Mouse (Mus musculus): ENCODE results near the gene Fzr1. TPM values are rescaled to one million over a fixed set of nuclear protein-coding genes. Genes with fewer than 3 reads are reported as not detected.
A peak's percentile ranks its signal among the peaks of the same experiment; 100 is the strongest.

Gene Fzr1
- total and polyA plus RNA-seq, 3 experiments: 20.7 to 115 TPM; not detected in 1

- no peaks in the 10 kb centered on the region for H3K27me3 ChIP-seq (ENCODE audit: control insufficient read depth in 1 of 2, insufficient read depth in 2 of 2, low read length in 2 of 2)
- H3K9ac ChIP-seq (ENCODE audit: control insufficient read depth, low read depth, low read length, poor library complexity, severe bottlenecking): peak overlapping the region; percentile 21
- H3K36me3 ChIP-seq (ENCODE audit: control insufficient read depth in 1 of 2, insufficient read depth in 2 of 2, low read length in 2 of 2): peaks cover 0 to 16% of the 10 kb centered on the region in 2 experiments; a peak in 2 of 4 replicates
- DNase-seq (ENCODE audit: low read depth, low spot score): peak; percentile 98
- H3K27ac ChIP-seq (ENCODE audit: control insufficient read depth, low read depth, low read length): peak overlapping the region; percentile 29; the same call in 1 of the 2 replicates
- peaks cover 3 to 29% of the 10 kb centered on the region in 2 experiments; a peak in 3 of 4 replicates for H3K4me1 ChIP-seq (ENCODE audit: control insufficient read depth in 1 of 2, insufficient read depth in 2 of 2, low read length in 2 of 2)
- H3K4me3 ChIP-seq (ENCODE audit: control insufficient read depth in 1 of 2, insufficient read depth in 1 of 2, low read depth in 2 of 2, low read length in 2 of 2): peak overlapping the region in 1 of 2 experiments; percentile 16; a peak in 1 of 4 replicates
- no peaks in the 10 kb centered on the region for H3K79me2 ChIP-seq (ENCODE audit: control insufficient read depth, insufficient read depth, low read length, poor library complexity)
- TF ChIP-seq TAL1 (IDR thresholded peaks at IDR 0.05; ENCODE audit: low read length): no peak
- peak; percentile 84 for TF ChIP-seq ETS1 (IDR thresholded peaks at IDR 0.05; ENCODE audit: low read depth, low read length)
- peak; percentile 40; the same call in 1 of the 2 replicates for TF ChIP-seq HCFC1 (IDR thresholded peaks at IDR 0.05; ENCODE audit: low read depth, low read length)
- TF ChIP-seq SMC3 (IDR thresholded peaks at IDR 0.05; ENCODE audit: low read depth, low read length): no peak
- TF ChIP-seq EP300 (IDR thresholded peaks at IDR 0.05; ENCODE audit: low read depth in 1 of 2, low read length in 2 of 2): peak; percentile 19 to 58; a peak in 2 of 4 replicates
- peak; percentile 90 for TF ChIP-seq USF1 (IDR thresholded peaks at IDR 0.05; ENCODE audit: low read depth, low read length)
- TF ChIP-seq SIN3A (IDR thresholded peaks at IDR 0.05; ENCODE audit: low read length): peak; percentile 89
- no peak for TF ChIP-seq GATA1 (IDR thresholded peaks at IDR 0.05; ENCODE audit: low read depth, low read length)
- TF ChIP-seq CTCF (IDR thresholded peaks at IDR 0.05 in 2 of 3, conservative IDR thresholded peaks at IDR 0.05 in 1 of 3; ENCODE audit: control insufficient read depth in 1 of 3, insufficient read depth in 1 of 3, low read depth in 2 of 3, low read length in 3 of 3, poor library complexity in 1 of 3, severe bottlenecking in 1 of 3): 0 out of 6 replicates have a peak, but pooled peaks of 1 of the 3 experiments have one; percentile 3
- TF ChIP-seq ZNF384 (IDR thresholded peaks at IDR 0.05; ENCODE audit: low read depth, low read length): no peak
- no peak for TF ChIP-seq MAFK (IDR thresholded peaks at IDR 0.05; ENCODE audit: borderline replicate concordance, low read depth, low read length)
- TF ChIP-seq USF2 (IDR thresholded peaks at IDR 0.05; ENCODE audit: borderline replicate concordance in 1 of 2, insufficient read depth in 1 of 2, low read depth in 1 of 2, low read length in 2 of 2): peak in 1 of 2 experiments; percentile 84; a peak in 2 of 4 replicates
- peak; percentile 52 for TF ChIP-seq MXI1 (IDR thresholded peaks at IDR 0.05; ENCODE audit: low read depth, low read length)
- TF ChIP-seq JUND (IDR thresholded peaks at IDR 0.05; ENCODE audit: low read depth, low read length): peak; percentile 96
- H3K9me3 ChIP-seq (replicated peaks; ENCODE audit: insufficient read depth, low read length): no peaks in the 10 kb centered on the region
These were observed 29.5 kb upstream of the Fzr1 start for GRCm38 (mm10) chr10:81407539-81408423.

- no peaks in the 10 kb centered on the region for H3K79me2 ChIP-seq (ENCODE audit: control insufficient read depth, insufficient read depth, low read length, poor library complexity)
- peak overlapping the region; percentile 21 for H3K9ac ChIP-seq (ENCODE audit: control insufficient read depth, low read depth, low read length, poor library complexity, severe bottlenecking)
- no peaks in the 10 kb centered on the region for H3K9me3 ChIP-seq (replicated peaks; ENCODE audit: insufficient read depth, low read length)
- H3K4me1 ChIP-seq (ENCODE audit: control insufficient read depth in 1 of 2, insufficient read depth in 2 of 2, low read length in 2 of 2): peaks cover 3 to 29% of the 10 kb centered on the region in 2 experiments; a peak in 3 of 4 replicates
- H3K27me3 ChIP-seq (ENCODE audit: control insufficient read depth in 1 of 2, insufficient read depth in 2 of 2, low read length in 2 of 2): no peaks in the 10 kb centered on the region
- peak overlapping the region; percentile 29; the same call in 1 of the 2 replicates for H3K27ac ChIP-seq (ENCODE audit: control insufficient read depth, low read depth, low read length)
- TF ChIP-seq RAD21 (IDR thresholded peaks at IDR 0.05; ENCODE audit: low read depth, low read length): no peak
- no peak for TF ChIP-seq MYC (IDR thresholded peaks at IDR 0.05; ENCODE audit: low read depth, low read length)
- TF ChIP-seq CTCF (IDR thresholded peaks at IDR 0.05 in 2 of 3, conservative IDR thresholded peaks at IDR 0.05 in 1 of 3; ENCODE audit: control insufficient read depth in 1 of 3, insufficient read depth in 1 of 3, low read depth in 2 of 3, low read length in 3 of 3, poor library complexity in 1 of 3, severe bottlenecking in 1 of 3): no peak
- TF ChIP-seq ZKSCAN1 (IDR thresholded peaks at IDR 0.05; ENCODE audit: low read depth, low read length): no peak
- TF ChIP-seq USF1 (IDR thresholded peaks at IDR 0.05; ENCODE audit: low read depth, low read length): no peak
- no peak for TF ChIP-seq SIN3A (IDR thresholded peaks at IDR 0.05; ENCODE audit: low read length)
- TF ChIP-seq TBP (IDR thresholded peaks at IDR 0.05; ENCODE audit: low read depth, low read length): no peak
- no peak for TF ChIP-seq MAFK (IDR thresholded peaks at IDR 0.05; ENCODE audit: borderline replicate concordance, low read depth, low read length)
- TF ChIP-seq ZMIZ1 (IDR thresholded peaks at IDR 0.05; ENCODE audit: low read depth, low read length): no peak
- no peak for TF ChIP-seq BHLHE40 (IDR thresholded peaks at IDR 0.05; ENCODE audit: borderline replicate concordance, low read depth, low read length)
- no peak for TF ChIP-seq GATA1 (IDR thresholded peaks at IDR 0.05; ENCODE audit: low read depth, low read length)
- H3K4me3 ChIP-seq (ENCODE audit: control insufficient read depth in 1 of 2, insufficient read depth in 1 of 2, low read depth in 2 of 2, low read length in 2 of 2): peak overlapping the region in 1 of 2 experiments; percentile 16; a peak in 1 of 4 replicates
- peaks cover 0 to 16% of the 10 kb centered on the region in 2 experiments; a peak in 2 of 4 replicates for H3K36me3 ChIP-seq (ENCODE audit: control insufficient read depth in 1 of 2, insufficient read depth in 2 of 2, low read length in 2 of 2)
- no peak for DNase-seq (ENCODE audit: low read depth, low spot score)
These were observed 28.5 kb upstream of the Fzr1 start for GRCm38 (mm10) chr10:81406504-81407440.

All from MEL (cell line).